Mouse (Mus musculus): ENCODE results near the gene Ncbp2.

- TF ChIP-seq CTCF (IDR thresholded peaks at IDR 0.05; ENCODE audit: low read depth, low read length) (no peak), POLR2A (IDR thresholded peaks at IDR 0.05; ENCODE audit: extremely low read depth, insufficient read depth, low read length) (no peak)
Observed at GRCm38 (mm10) chr16:31931330-31931729, 17.0 kb upstream of the Ncbp2 start.

Data from liver, adult 2 months (tissue).